Mouse (Mus musculus): ENCODE measurements at regions not wholly inside any gene's neighbourhood (a gene's known extent, or its start where the extent isn't known, plus 50 kb on each side); places are given as distances from the start of the nearest gene placed in this dataset.

DNA sequence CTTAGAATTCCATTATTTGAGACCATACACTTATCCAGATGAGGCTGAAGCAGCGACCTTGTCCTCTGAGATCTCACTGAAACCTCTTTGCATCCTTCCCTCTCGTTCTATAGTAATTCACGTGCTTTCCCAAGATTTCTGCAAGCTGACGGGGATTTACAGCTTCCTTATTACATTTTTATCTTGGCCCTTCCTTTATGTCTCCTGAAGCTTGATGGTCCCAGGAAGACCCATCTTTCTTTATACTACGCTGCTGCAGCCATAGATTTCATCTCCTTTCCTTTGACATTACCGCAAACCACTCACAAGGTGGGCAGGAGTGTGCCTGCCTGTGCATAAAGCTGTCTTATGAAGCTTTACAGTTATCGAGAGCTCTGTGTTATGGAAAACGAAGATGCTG is 63.3 kb upstream of the Rbms3 start:
- H3K9ac ChIP-seq (ENCODE audit: low read depth, low read length) = no peak overlapping the region

DNA sequence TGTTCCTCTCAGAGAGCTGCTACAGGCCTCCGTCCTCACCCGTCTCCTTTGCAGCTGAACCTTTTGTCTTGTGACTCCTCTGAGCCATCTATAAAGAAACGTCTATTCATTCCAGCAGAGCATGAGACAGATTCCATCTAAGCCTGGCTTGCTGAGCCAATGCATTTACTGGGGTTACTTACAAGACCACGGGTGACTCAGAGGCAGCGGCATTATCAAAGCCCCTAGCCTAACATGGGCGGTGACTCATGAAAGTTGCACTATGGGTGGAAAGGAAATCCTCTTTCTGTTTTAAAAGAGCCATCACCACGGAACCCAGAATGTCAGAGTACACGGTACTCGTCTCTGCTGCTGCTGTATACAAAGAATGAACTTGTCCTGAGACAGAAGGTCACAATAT is 62.8 kb upstream of the Rbms3 start:
- WGBS = 76% methylated on average over 9 of the region's 9 CpGs
- no peak overlapping the region for H3K4me2 ChIP-seq
- H3K27me3 ChIP-seq (replicated peaks; ENCODE audit: control insufficient read depth, insufficient read depth, low read length) = no peaks in the 10 kb centered on the region
- no peak overlapping the region for H3K4me3 ChIP-seq (ENCODE audit: low read depth, low read length)
- ATAC-seq (replicated peaks; ENCODE audit: low FRiP score) (no peak), DNase-seq (ENCODE audit: low spot score) (no peak)
- H3K4me1 ChIP-seq (replicated peaks; ENCODE audit: control insufficient read depth, insufficient read depth, low read length) = no peaks in the 10 kb centered on the region
- no peaks in the 10 kb centered on the region for H3K36me3 ChIP-seq (ENCODE audit: control insufficient read depth, insufficient read depth, low read length)
- H3K27ac ChIP-seq (ENCODE audit: low read depth, low read length) = no peak overlapping the region
- H3K9me3 ChIP-seq (ENCODE audit: control insufficient read depth, low read length) = no peaks in the 10 kb centered on the region
- H3K9ac ChIP-seq (ENCODE audit: low read depth, low read length) = no peak overlapping the region

More for the DNA sequence above, 63.3 kb upstream of the Rbms3 start:
- ATAC-seq (replicated peaks; ENCODE audit: low FRiP score) (no peak), DNase-seq (ENCODE audit: low spot score) (no peak)
- WGBS = 77% methylated on average over 8 of the region's 8 CpGs
- Histone ChIP-seq H3K4me1 (replicated peaks; ENCODE audit: control insufficient read depth, insufficient read depth, low read length) (no peaks in the 10 kb centered on the region), H3K36me3 (ENCODE audit: control insufficient read depth, insufficient read depth, low read length) (no peaks in the 10 kb centered on the region), H3K27ac (ENCODE audit: low read depth, low read length) (no peak overlapping the region), H3K4me2 (no peak overlapping the region), H3K4me3 (ENCODE audit: low read depth, low read length) (no peak overlapping the region), H3K27me3 (replicated peaks; ENCODE audit: control insufficient read depth, insufficient read depth, low read length) (no peaks in the 10 kb centered on the region), H3K9me3 (ENCODE audit: control insufficient read depth, low read length) (no peaks in the 10 kb centered on the region)

DNA sequence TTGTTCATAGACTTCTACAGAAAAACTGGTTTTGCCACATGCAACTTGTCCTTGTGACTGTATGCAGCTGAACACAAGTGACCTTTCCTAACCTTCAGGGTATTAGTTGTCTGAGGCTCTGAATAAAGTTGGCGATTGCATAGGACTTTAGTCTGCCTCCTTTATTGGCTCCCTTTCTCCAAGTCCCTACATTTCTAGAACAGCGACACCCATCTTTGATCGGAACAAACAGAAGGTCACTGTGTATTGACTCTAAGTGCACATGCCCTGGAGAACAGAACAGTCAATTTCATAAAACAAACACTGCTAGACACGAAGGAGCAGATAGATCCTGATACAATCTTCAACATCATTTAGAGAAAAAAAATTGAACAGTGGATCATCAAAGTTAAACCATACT is 60.2 kb upstream of the Rbms3 start:
- no peak overlapping the region for H3K9ac ChIP-seq (ENCODE audit: low read depth, low read length)

More for the DNA sequence above, 60.2 kb upstream of the Rbms3 start:
- DNase-seq (ENCODE audit: low spot score) (no peak), ATAC-seq (replicated peaks; ENCODE audit: low FRiP score) (no peak)
- Histone ChIP-seq H3K4me2 (no peak overlapping the region), H3K27ac (ENCODE audit: low read depth, low read length) (no peak overlapping the region), H3K36me3 (ENCODE audit: control insufficient read depth, insufficient read depth, low read length) (no peaks in the 10 kb centered on the region), H3K4me3 (ENCODE audit: low read depth, low read length) (no peak overlapping the region), H3K4me1 (replicated peaks; ENCODE audit: control insufficient read depth, insufficient read depth, low read length) (no peaks in the 10 kb centered on the region), H3K27me3 (replicated peaks; ENCODE audit: control insufficient read depth, insufficient read depth, low read length) (no peaks in the 10 kb centered on the region), H3K9me3 (ENCODE audit: control insufficient read depth, low read length) (no peaks in the 10 kb centered on the region)
- 77% methylated on average over 4 of the region's 4 CpGs for WGBS
